9 mouse cellular contexts compared by ENCODE assay signal in genomic region chr3:102210775-102211174, GRCm38 (mm10). TPM values are rescaled to one million over a fixed set of nuclear protein-coding genes. Genes with fewer than 3 reads are reported as not detected.
DNase-seq lines count a peak whose midpoint lies in the region; TF ChIP-seq lines count a peak whose summit lies in the region.
"Had no signal": no experiment of that assay in that cellular context is flagged by ENCODE, and none has a peak within 500 bp of the region (broad histone marks: within the 10 kb centered on the region; RNA-seq: fewer than 3 reads in every experiment).

No protein-coding gene starts in this region.

- DNase-seq in adrenal gland, postnatal 14 days: peak; percentile 48
- DNase-seq in adrenal gland, adult (ENCODE audit: inconsistent age in 2 of 2, low spot score in 1 of 2): no peak
- DNase-seq in layer of hippocampus, adult 2 months (ENCODE audit: low spot score in 2 of 2): no peak
- DNase-seq in layer of hippocampus, adult 9-10 months (ENCODE audit: low spot score): no peak
- peak; percentile 49 to 73 for DNase-seq in spleen, postnatal 10 days (ENCODE audit: low spot score in 2 of 2)
- no peak for DNase-seq in left cerebral cortex, adult 11 months (ENCODE audit: low spot score)
- no peak for DNase-seq in right cerebral cortex, postnatal 14 days

- peak; percentile 75 for TF ChIP-seq CTCF in layer of hippocampus, adult 2 months (conservative IDR thresholded peaks at IDR 0.05)
- peak; percentile 47; the same call in 1 of the 2 replicates for TF ChIP-seq CTCF in embryonic fibroblast, embryonic 13.5 days (IDR thresholded peaks at IDR 0.05; ENCODE audit: borderline replicate concordance, insufficient read depth, low read length)

- H3K27ac ChIP-seq in layer of hippocampus, adult 2 months: no peak overlapping the region
- no peak overlapping the region for H3K27ac ChIP-seq in embryonic fibroblast, embryonic 13.5 days (ENCODE audit: insufficient read depth, low read length)

- TF ChIP-seq POLR2A in embryonic fibroblast, embryonic 13.5 days (IDR thresholded peaks at IDR 0.05; ENCODE audit: low read depth, low read length): no peak

- no peak overlapping the region for H3K4me3 ChIP-seq in layer of hippocampus, adult 2 months
- H3K4me3 ChIP-seq in embryonic fibroblast, embryonic 13.5 days (ENCODE audit: insufficient read depth, low read length): no peak overlapping the region
- H3K4me3 ChIP-seq: myocyte had no signal

- no peaks in the 10 kb centered on the region for H3K4me1 ChIP-seq in embryonic fibroblast, embryonic 13.5 days (ENCODE audit: control insufficient read depth, insufficient read depth, low read length)

RNA-seq across cellular contexts. Expression of gene Vangl1, which starts 6.3 kb away (rescaled TPM):
- 33.3 and 34.4 TPM in 2 replicates for total RNA-seq in adrenal gland, postnatal 14 days (2021)
- total RNA-seq in layer of hippocampus, adult 2 months (2021): 1 to 10 TPM; 4.2 to 5.8 TPM
- polyA plus RNA-seq in embryonic fibroblast, embryonic 13.5 days (2011; ENCODE audit: insufficient read length, low read depth, missing spikeins): 23.2 and 30.0 TPM in 2 replicates

Comparison
In these comparisons a context has a peak if more than half of its experiments do, and no peak if none do; other contexts are left out.
1. DNase-seq: peak in adrenal gland, postnatal 14 days (single experiment) and spleen, postnatal 10 days (2 of 2); none in adrenal gland, adult (0 of 2), layer of hippocampus, adult 2 months (0 of 2), layer of hippocampus, adult 9-10 months (single experiment), left cerebral cortex, adult 11 months (single experiment) and right cerebral cortex, postnatal 14 days (single experiment).